Mouse (Mus musculus): ENCODE results near the gene Pkib. TPM values are rescaled to one million over a fixed set of nuclear protein-coding genes. Genes with fewer than 3 reads are reported as not detected.

Pkib gene
- polyA plus RNA-seq, 2 experiments = 0.55 to 0.58 TPM

GRCm38 (mm10) chr10:57623311-57623710 is 8.5 kb upstream of the Pkib start:
- no peaks in the 10 kb centered on the region for H3K9me3 ChIP-seq (ENCODE audit: control insufficient read depth, low read length)
- no peak overlapping the region for H3K4me2 ChIP-seq (ENCODE audit: low read depth)
- TF ChIP-seq CTCF (IDR thresholded peaks at IDR 0.05; ENCODE audit: low read depth) = no peak
- no peak for TF ChIP-seq EP300 (IDR thresholded peaks at IDR 0.05; ENCODE audit: low read depth)
- H3K36me3 ChIP-seq (replicated peaks; ENCODE audit: control insufficient read depth, insufficient read depth, low read depth) = no peaks in the 10 kb centered on the region
- ATAC-seq (ENCODE audit: insufficient read depth) (no peak), DNase-seq (ENCODE audit: low read depth in 3 of 3, low spot score in 3 of 3) (no peak)
- no peak overlapping the region for H3K27ac ChIP-seq
- H3K27me3 ChIP-seq (ENCODE audit: control insufficient read depth, insufficient read depth, low read length) = no peaks in the 10 kb centered on the region
- 71% methylated on average over 10 of the region's 10 CpGs for WGBS (ENCODE audit: insufficient replicate concordance)
- H3K4me1 ChIP-seq (replicated peaks; ENCODE audit: control insufficient read depth in 2 of 2, insufficient read depth in 2 of 2, low read length in 1 of 2) = no peaks in the 10 kb centered on the region
- H3K4me3 ChIP-seq (ENCODE audit: insufficient read depth in 1 of 2, low read depth in 2 of 2, low read length in 2 of 2) = no peak overlapping the region
- no peak overlapping the region for H3K9ac ChIP-seq (replicated peaks)

DNA sequence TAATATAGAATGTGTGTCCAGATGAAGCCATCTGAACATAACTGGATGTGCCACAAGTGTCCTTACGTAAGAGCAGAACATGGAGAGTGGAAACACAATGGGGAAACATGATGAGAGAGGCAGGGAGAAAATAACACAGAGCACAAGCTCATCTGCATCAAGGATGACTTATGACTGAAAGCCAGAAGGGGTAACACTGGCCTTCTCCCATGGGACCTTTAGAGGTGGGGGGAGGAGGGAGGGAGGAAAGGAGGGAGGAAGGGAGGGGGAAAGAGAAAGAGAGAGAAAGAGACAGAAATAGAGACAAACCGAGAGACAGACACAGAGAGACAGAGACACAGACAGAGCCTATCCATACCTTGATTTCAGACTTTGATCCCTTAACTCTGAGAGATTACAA is 4.0 kb upstream of the Pkib start:
- TF ChIP-seq EP300 (IDR thresholded peaks at IDR 0.05; ENCODE audit: low read depth) (no peak), CTCF (IDR thresholded peaks at IDR 0.05; ENCODE audit: low read depth) (no peak)
- Histone ChIP-seq H3K27ac (no peak overlapping the region), H3K4me2 (ENCODE audit: low read depth) (no peak overlapping the region), H3K9ac (replicated peaks) (no peak overlapping the region), H3K4me1 (replicated peaks; ENCODE audit: control insufficient read depth in 2 of 2, insufficient read depth in 2 of 2, low read length in 1 of 2) (no peaks in the 10 kb centered on the region), H3K9me3 (ENCODE audit: control insufficient read depth, low read length) (peaks cover 3% of the 10 kb centered on the region; the same call in 1 of the 2 replicates), H3K4me3 (ENCODE audit: insufficient read depth in 1 of 2, low read depth in 2 of 2, low read length in 2 of 2) (no peak overlapping the region), H3K36me3 (replicated peaks; ENCODE audit: control insufficient read depth, insufficient read depth, low read depth) (no peaks in the 10 kb centered on the region), H3K27me3 (ENCODE audit: control insufficient read depth, insufficient read depth, low read length) (no peaks in the 10 kb centered on the region; the same call in 1 of the 2 replicates)
- DNase-seq (ENCODE audit: low read depth in 3 of 3, low spot score in 3 of 3) (no peak), ATAC-seq (ENCODE audit: insufficient read depth) (no peak)
- WGBS (ENCODE audit: insufficient replicate concordance) = 53% methylated on average over 2 of the region's 2 CpGs

DNA sequence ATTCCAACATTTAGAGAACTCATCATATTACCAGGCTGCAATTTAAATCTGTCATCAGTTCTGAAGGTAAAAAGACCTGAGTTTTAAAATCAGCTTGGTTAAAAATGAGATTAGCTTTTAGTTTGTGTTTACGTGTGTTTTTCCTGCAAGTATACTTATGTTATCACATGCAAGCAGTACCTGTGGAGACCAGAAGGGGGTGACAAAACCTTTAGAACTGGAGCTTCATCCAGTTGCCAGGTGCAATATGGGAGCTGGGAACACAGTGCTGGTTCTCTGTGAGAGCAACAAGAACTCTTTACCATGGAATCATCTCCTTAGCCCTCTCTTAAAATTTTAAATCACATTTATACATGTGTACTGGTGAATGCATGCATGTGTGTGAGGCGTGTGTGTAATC is 1.2 kb upstream of the Pkib start:
- H3K4me2 ChIP-seq (ENCODE audit: low read depth) = no peak overlapping the region
- H3K36me3 ChIP-seq (replicated peaks; ENCODE audit: control insufficient read depth, insufficient read depth, low read depth) = no peaks in the 10 kb centered on the region
- H3K27ac ChIP-seq = no peak overlapping the region
- 72% methylated on average over 2 of the region's 2 CpGs for WGBS (ENCODE audit: insufficient replicate concordance)
- ATAC-seq (ENCODE audit: insufficient read depth) (no peak), DNase-seq (ENCODE audit: low read depth in 3 of 3, low spot score in 3 of 3) (no peak)
- H3K4me3 ChIP-seq (ENCODE audit: insufficient read depth in 1 of 2, low read depth in 2 of 2, low read length in 2 of 2) = no peak overlapping the region
- TF ChIP-seq EP300 (IDR thresholded peaks at IDR 0.05; ENCODE audit: low read depth) = no peak
- 0 out of 2 replicates have a peak, but pooled peaks have one; percentile 20 for TF ChIP-seq CTCF (IDR thresholded peaks at IDR 0.05; ENCODE audit: low read depth)
- H3K4me1 ChIP-seq (replicated peaks; ENCODE audit: control insufficient read depth in 2 of 2, insufficient read depth in 2 of 2, low read length in 1 of 2) = no peaks in the 10 kb centered on the region
- peaks cover 3% of the 10 kb centered on the region; the same call in 1 of the 2 replicates for H3K9me3 ChIP-seq (ENCODE audit: control insufficient read depth, low read length)
- no peak overlapping the region for H3K9ac ChIP-seq (replicated peaks)
- no peaks in the 10 kb centered on the region; the same call in 1 of the 2 replicates for H3K27me3 ChIP-seq (ENCODE audit: control insufficient read depth, insufficient read depth, low read length)

DNA sequence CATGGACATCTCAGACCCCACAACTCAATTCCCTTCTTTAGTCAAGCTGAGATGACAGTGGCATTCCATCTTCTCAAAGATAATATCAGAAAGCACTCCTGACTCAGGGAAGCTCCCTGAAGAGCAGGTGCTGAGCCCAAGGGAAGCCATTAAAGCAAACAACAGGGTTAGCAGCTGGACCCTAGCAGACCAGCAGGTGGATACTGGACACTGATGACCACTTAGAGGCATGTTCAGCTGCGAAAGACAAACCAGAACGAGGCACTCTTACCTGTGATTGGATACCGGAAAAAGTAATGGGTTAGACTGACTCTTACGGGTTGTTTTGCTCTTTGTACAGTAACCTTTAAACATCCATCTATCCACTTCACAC is 1.1 kb downstream of the Pkib start:
- WGBS (ENCODE audit: insufficient replicate concordance) = 53% methylated on average over 4 of the region's 4 CpGs
- no peak for ATAC-seq (ENCODE audit: insufficient read depth)

DNA sequence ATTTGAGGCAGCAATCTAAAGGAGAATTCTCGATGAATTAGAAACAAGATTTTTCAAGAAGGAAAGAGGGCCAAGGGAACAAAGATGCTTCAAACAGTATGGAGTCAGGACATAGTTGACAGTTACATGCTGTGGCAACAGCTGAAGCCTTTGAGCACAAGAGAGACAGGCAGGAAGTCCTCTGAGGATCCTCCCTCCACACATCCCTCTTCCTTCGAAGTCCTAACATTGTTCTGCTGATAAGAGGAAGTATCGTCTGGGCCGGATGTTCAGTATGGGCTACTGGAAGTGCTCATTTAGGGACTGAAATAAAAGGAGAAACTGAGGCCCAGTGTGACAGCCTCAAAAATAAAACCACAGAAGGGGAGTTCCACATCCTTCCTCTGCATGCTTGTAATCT is 5.2 kb downstream of the Pkib start:
- no peaks in the 10 kb centered on the region for H3K36me3 ChIP-seq (replicated peaks; ENCODE audit: control insufficient read depth, insufficient read depth, low read depth)
- no peak for DNase-seq (ENCODE audit: low read depth in 3 of 3, low spot score in 3 of 3)
- no peak for ATAC-seq (ENCODE audit: insufficient read depth)

More for the DNA sequence above, 1.1 kb downstream of the Pkib start:
- no peak for DNase-seq (ENCODE audit: low read depth in 3 of 3, low spot score in 3 of 3)
- no peaks in the 10 kb centered on the region for H3K36me3 ChIP-seq (replicated peaks; ENCODE audit: control insufficient read depth, insufficient read depth, low read depth)
- no peak overlapping the region for H3K9ac ChIP-seq (replicated peaks)
- no peak for TF ChIP-seq CTCF (IDR thresholded peaks at IDR 0.05; ENCODE audit: low read depth)
- no peak for TF ChIP-seq EP300 (IDR thresholded peaks at IDR 0.05; ENCODE audit: low read depth)
- no peaks in the 10 kb centered on the region; the same call in 1 of the 2 replicates for H3K27me3 ChIP-seq (ENCODE audit: control insufficient read depth, insufficient read depth, low read length)
- H3K4me3 ChIP-seq (ENCODE audit: insufficient read depth in 1 of 2, low read depth in 2 of 2, low read length in 2 of 2) = no peak overlapping the region
- H3K4me1 ChIP-seq (replicated peaks; ENCODE audit: control insufficient read depth in 2 of 2, insufficient read depth in 2 of 2, low read length in 1 of 2) = no peaks in the 10 kb centered on the region; a peak in 1 of 4 replicates
- peaks cover 3% of the 10 kb centered on the region; the same call in 1 of the 2 replicates for H3K9me3 ChIP-seq (ENCODE audit: control insufficient read depth, low read length)
- no peak overlapping the region for H3K4me2 ChIP-seq (ENCODE audit: low read depth)
- H3K27ac ChIP-seq = no peak overlapping the region

More for the DNA sequence above, 5.2 kb downstream of the Pkib start:
- Histone ChIP-seq H3K4me1 (replicated peaks; ENCODE audit: control insufficient read depth in 2 of 2, insufficient read depth in 2 of 2, low read length in 1 of 2) (no peaks in the 10 kb centered on the region; a peak in 1 of 4 replicates), H3K27me3 (ENCODE audit: control insufficient read depth, insufficient read depth, low read length) (no peaks in the 10 kb centered on the region; the same call in 1 of the 2 replicates), H3K4me2 (ENCODE audit: low read depth) (no peak overlapping the region), H3K9me3 (ENCODE audit: control insufficient read depth, low read length) (no peaks in the 10 kb centered on the region), H3K4me3 (ENCODE audit: insufficient read depth in 1 of 2, low read depth in 2 of 2, low read length in 2 of 2) (no peak overlapping the region), H3K9ac (replicated peaks) (no peak overlapping the region), H3K27ac (no peak overlapping the region)
- TF ChIP-seq EP300 (IDR thresholded peaks at IDR 0.05; ENCODE audit: low read depth) (no peak), CTCF (IDR thresholded peaks at IDR 0.05; ENCODE audit: low read depth) (no peak)
- WGBS (ENCODE audit: insufficient replicate concordance) = 9% methylated on average over 4 of the region's 4 CpGs

Measured in liver, embryonic 14.5 days (tissue).